Mouse (Mus musculus): ENCODE results near the gene Olfml2a. TPM values are rescaled to one million over a fixed set of nuclear protein-coding genes. Genes with fewer than 3 reads are reported as not detected.

Olfml2a gene
- total RNA-seq, 2 experiments from 2014 or later = 1.2 to 1.3 TPM

- DNase-seq (ENCODE audit: low spot score in 2 of 2) = no peak
Measured at GRCm38 (mm10) chr2:38983456-38983855, 51.7 kb downstream of the Olfml2a start.

GRCm38 (mm10) chr2:38986580-38986979 lies 54.8 kb downstream of the Olfml2a start:
- DNase-seq (ENCODE audit: low spot score in 2 of 2) = no peak

DNA sequence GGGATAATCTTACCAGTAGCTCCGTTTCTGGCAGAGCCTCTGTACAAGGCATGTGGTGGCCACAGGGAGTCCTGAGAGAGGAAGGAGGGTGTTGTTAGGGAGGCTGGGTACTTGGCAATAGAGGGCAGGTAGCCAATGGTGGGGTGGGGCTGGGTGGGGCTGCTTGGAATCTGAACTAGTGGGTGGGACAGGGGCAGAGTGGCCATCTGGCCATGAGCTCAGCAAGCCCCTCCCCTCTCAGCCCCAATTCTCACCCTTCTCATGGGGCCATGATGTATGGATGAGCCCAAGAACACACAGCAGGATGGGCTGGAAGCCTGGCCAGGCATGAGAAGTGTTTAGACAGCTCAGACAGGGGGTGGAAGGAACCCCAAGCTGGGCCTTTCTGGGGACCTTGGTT lies 55.6 kb downstream of the Olfml2a start:
- no peak for DNase-seq (ENCODE audit: low spot score in 2 of 2)

DNA sequence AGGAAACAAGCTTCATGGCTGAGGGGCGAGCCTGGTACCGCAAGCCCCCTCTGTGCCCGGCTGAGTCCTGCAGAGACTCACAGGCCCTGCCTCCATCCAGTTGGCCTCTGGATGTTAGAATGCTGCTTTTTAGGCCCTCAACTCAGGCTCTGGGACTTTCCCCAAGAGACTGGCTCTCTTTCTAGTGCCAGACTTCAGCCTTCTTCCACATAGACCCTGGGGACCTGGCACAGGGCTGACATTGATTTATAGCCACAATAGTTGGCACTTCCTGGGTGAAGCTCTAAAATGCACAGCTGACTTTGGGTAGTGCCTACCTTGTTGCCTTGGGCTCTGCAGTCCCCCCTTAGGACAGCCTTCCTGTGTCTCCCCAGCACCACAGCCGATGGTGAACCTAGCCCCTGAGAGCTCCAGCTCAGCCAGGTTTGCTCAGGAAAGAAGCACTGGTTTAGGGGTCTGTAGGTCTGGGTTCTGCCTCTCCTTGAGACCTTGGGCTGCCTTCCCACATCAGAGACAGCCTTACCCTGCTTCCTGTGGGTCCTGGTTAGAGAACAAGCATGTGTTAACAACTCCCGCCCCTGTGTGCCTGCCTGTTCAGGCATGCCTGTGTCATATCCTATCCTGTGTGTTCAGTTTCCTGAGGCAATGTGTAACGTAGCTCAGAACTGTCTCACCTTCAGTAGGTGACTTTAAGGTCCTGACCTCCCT lies 56.2 kb downstream of the Olfml2a start:
- DNase-seq (ENCODE audit: low spot score in 2 of 2) = no peak

GRCm38 (mm10) chr2:38988929-38989328 lies 57.2 kb downstream of the Olfml2a start:
- DNase-seq (ENCODE audit: low spot score in 2 of 2) = no peak

DNA sequence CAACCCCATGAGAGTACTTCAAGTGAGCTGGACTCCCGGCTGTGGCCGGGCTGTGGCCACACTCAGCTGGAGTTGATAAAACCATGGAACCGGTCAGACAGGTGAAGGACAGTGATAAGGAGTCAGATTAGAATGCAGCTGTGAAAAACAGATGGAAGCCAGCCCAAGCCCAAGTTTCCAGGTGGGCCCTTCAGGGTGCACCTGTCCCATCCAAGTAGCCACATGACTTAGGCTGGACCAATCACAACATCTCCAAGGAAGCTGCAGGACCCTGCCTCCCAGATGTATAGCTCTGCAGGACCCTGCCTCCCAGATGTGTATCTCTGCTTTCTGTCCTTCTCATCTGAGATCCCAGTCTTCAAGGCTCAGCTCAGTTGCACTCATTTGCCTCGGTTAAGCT lies 60.2 kb downstream of the Olfml2a start:
- no peak for DNase-seq (ENCODE audit: low spot score in 2 of 2)

DNA sequence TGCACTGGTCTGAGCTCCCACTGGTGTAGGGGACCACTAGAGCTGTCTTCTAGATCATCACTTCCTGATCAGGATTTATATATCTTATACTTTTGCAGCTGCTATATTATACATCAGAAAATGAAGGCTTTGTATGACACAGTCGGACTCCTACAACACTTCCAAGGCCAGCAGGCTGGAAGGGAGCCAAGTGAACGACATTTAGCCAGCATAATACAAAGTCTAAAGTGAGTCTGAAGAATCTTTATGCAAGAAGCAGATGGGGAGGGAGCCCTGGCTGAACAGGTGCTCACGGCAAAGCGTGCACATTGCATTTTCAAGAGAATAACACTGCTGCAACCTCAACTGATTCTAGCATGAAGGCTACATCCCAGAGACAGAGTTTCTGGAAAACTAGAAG lies 60.7 kb downstream of the Olfml2a start:
- no peak for DNase-seq (ENCODE audit: low spot score in 2 of 2)

- DNase-seq (ENCODE audit: low spot score in 2 of 2) = peak; percentile 82 to 93
Measured at GRCm38 (mm10) chr2:38997386-38998374, 65.9 kb downstream of the Olfml2a start, which contains the start of gene Wdr38. Gene Wdr38 (plus strand): TSS chr2:38997476.

GRCm38 (mm10) chr2:38999381-38999780 lies 67.6 kb downstream of the Olfml2a start:
- no peak for DNase-seq (ENCODE audit: low spot score in 2 of 2)

DNA sequence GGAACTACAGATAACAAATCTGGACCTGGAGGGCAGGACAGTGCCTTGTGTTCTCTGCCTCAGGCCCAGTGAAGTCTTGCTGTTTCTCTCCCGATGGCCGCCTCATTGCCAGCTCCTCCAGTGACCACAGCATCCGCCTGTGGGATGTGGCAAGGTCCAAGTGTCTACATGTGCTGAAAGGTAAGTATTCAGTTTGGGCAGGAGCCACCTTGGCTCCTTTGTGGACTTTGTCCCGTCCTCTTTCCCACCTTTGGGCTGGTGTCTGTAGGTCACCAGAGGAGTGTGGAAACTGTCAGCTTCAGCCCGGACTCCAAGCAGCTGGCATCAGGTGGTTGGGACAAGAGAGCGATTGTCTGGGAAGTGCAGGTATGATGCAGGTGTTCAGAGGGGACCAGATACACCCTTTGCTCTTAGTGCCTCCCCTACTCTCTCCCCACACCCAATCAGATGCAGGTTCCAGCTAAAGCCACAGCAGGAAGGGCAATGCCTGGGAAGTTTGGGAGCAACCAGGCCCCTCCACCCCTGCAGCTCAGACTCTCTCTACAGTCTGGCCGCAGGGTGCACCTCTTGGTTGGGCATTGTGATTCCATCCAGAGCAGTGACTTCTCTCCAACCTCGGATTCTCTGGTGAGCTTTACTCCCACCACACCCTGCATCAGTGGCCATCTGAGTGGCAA lies 68.3 kb downstream of the Olfml2a start:
- no peak for DNase-seq (ENCODE audit: low spot score in 2 of 2)

DNA sequence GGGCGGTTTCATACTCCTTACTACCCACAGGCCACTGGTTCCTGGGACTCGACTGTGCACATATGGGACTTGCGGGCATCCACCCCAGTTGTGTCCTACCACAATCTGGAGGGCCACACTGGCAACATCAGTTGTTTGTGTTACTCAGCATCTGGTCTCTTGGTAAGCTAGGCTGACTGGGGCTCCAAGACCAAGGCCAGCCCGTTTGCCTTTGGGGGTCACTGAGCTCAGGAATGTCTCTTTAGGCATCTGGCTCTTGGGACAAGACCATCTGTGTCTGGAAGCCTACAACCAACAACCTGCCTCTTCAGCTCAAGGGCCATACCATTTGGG lies 68.8 kb downstream of the Olfml2a start:
- DNase-seq (ENCODE audit: low spot score in 2 of 2) = no peak

- no peak for DNase-seq (ENCODE audit: low spot score in 2 of 2)
Measured at GRCm38 (mm10) chr2:39001866-39002265, 70.1 kb downstream of the Olfml2a start.

GRCm38 (mm10) chr2:39003106-39003505 lies 71.3 kb downstream of the Olfml2a start:
- no peak for DNase-seq (ENCODE audit: low spot score in 2 of 2)

- DNase-seq (ENCODE audit: low spot score in 2 of 2) = no peak
Measured at GRCm38 (mm10) chr2:39003512-39003911, 71.7 kb downstream of the Olfml2a start.

DNA sequence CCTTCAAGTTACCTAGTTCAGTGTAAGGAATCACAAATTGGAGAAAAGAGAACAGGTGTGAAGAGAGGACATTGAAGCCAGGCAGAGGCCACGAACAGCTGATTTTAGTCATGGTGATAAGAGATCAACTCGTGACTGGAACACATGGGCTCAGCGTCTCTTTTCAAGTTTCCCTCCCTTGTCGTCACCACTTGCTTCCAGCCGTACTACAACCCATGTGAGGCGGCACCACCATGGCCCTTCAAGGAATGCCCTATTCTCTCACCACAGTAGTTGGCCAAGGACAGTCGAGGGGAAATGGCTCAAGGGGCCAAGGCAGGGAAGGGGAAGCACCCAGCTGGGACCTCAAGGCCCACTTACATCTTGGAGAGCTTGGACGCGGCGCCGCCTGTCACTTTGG lies 72.6 kb downstream of the Olfml2a start:
- DNase-seq (ENCODE audit: low spot score in 2 of 2) = no peak

GRCm38 (mm10) chr2:39004880-39005435 lies 73.2 kb downstream of the Olfml2a start, which contains the start of gene Arpc5l:
Gene Arpc5l (plus strand): TSS chr2:39005348.
- DNase-seq (ENCODE audit: low spot score in 2 of 2) = peak; percentile 90 to 94

GRCm38 (mm10) chr2:39005574-39006079 lies 73.8 kb downstream of the Olfml2a start, which contains the start of gene Rpl35:
Gene Rpl35 (minus strand): TSS chr2:39005624.
- no peak for DNase-seq (ENCODE audit: low spot score in 2 of 2)

DNA sequence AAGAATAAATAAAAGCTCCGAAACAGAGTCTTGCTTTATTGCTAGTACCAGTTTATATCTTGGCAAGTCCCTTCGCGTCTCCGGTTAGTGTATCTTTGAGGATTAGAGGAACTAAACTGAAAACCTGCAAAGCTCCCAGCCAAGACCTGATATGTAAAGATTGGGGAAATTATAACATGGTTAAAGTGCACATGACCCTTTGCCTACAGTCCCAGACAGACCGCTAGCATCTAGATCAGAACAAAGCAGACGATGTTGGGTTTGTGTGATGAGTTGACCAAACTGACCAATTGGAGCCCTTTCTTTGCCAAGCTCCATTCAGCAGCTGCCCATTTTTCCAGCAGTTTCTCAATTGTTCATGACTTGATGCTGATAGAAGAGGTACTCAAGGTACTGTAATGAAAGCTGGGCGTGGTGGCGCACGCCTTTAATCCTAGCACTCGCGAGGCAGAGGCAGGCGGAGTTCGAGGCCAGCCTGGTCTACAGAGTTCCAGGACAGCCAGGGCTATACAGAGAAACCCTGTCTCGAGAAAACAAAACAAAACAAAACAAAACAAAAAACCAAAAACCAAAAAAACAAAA lies 74.5 kb downstream of the Olfml2a start:
- DNase-seq (ENCODE audit: low spot score in 2 of 2) = no peak

GRCm38 (mm10) chr2:39007865-39008264 lies 76.1 kb downstream of the Olfml2a start:
- DNase-seq (ENCODE audit: low spot score in 2 of 2) = peak; percentile 92 to 95

GRCm38 (mm10) chr2:39008350-39008851 lies 76.6 kb downstream of the Olfml2a start:
- no peak for DNase-seq (ENCODE audit: low spot score in 2 of 2)

Data from layer of hippocampus, adult 18-20 months (tissue).